ENCODE assay signal across 10 mouse cellular contexts in genomic region chr15:78770234-78770982, GRCm38 (mm10). TPM values are rescaled to one million over a fixed set of nuclear protein-coding genes. Genes with fewer than 3 reads are reported as not detected.
DNase-seq lines count a peak whose midpoint lies in the region; ATAC-seq and TF ChIP-seq lines count a peak whose summit lies in the region.
"Had no signal": no experiment of that assay in that cellular context is flagged by ENCODE, and none has a peak within 500 bp of the region (broad histone marks: within the 10 kb centered on the region; RNA-seq: fewer than 3 reads in every experiment).

No protein-coding gene starts in this region.

- H3K27me3 ChIP-seq in embryonic facial prominence, embryonic 10.5 days (replicated peaks; ENCODE audit: low read depth, poor library complexity, severe bottlenecking): peaks cover 22% of the 10 kb centered on the region
- H3K27me3 ChIP-seq in forebrain, embryonic 11.5 days (ENCODE audit: control insufficient read depth, insufficient read depth, low read length): no peaks in the 10 kb centered on the region
- no peaks in the 10 kb centered on the region for H3K27me3 ChIP-seq in intestine, embryonic 16.5 days (replicated peaks; ENCODE audit: control insufficient read depth, insufficient read depth, low read length)

- no peak overlapping the region for H3K4me3 ChIP-seq in layer of hippocampus, adult 2 months
- peak overlapping the region; percentile 53 for H3K4me3 ChIP-seq in embryonic facial prominence, embryonic 10.5 days
- H3K4me3 ChIP-seq in forebrain, embryonic 11.5 days (ENCODE audit: low read depth, low read length): peak overlapping the region; percentile 36
- no peak overlapping the region for H3K4me3 ChIP-seq in intestine, embryonic 16.5 days (ENCODE audit: low read length)

- H3K27ac ChIP-seq in layer of hippocampus, adult 2 months: peak overlapping the region; percentile 32; the same call in 1 of the 2 replicates
- peak overlapping the region; percentile 89 for H3K27ac ChIP-seq in embryonic facial prominence, embryonic 10.5 days (replicated peaks)
- H3K27ac ChIP-seq in forebrain, embryonic 11.5 days (ENCODE audit: low read depth, low read length): peak overlapping the region; percentile 96
- H3K27ac ChIP-seq in intestine, embryonic 16.5 days (ENCODE audit: low read length): no peak overlapping the region; the same call in 1 of the 2 replicates

- H3K4me2 ChIP-seq in forebrain, embryonic 11.5 days (ENCODE audit: low read depth, low read length, severe bottlenecking): peak overlapping the region; percentile 80
- peak overlapping the region; percentile 17; the same call in 1 of the 2 replicates for H3K4me2 ChIP-seq in intestine, embryonic 16.5 days (ENCODE audit: low read depth, low read length)

- H3K36me3 ChIP-seq in embryonic facial prominence, embryonic 10.5 days (replicated peaks): peaks cover 38% of the 10 kb centered on the region
- peaks cover 10% of the 10 kb centered on the region; the same call in 1 of the 2 replicates for H3K36me3 ChIP-seq in forebrain, embryonic 11.5 days (ENCODE audit: control insufficient read depth, insufficient read depth, low read length)
- no peaks in the 10 kb centered on the region for H3K36me3 ChIP-seq in intestine, embryonic 16.5 days (ENCODE audit: control insufficient read depth, insufficient read depth, low read length)

- H3K4me1 ChIP-seq in embryonic facial prominence, embryonic 10.5 days: peaks cover 62% of the 10 kb centered on the region
- H3K4me1 ChIP-seq in forebrain, embryonic 11.5 days (replicated peaks; ENCODE audit: control insufficient read depth, insufficient read depth, low read length): peaks cover 33% of the 10 kb centered on the region
- 0 out of 2 replicates have a peak, but pooled peaks cover 8% of the 10 kb centered on the region for H3K4me1 ChIP-seq in intestine, embryonic 16.5 days (ENCODE audit: control insufficient read depth, insufficient read depth, low read length)

- peak overlapping the region; percentile 74 for H3K9ac ChIP-seq in forebrain, embryonic 11.5 days (ENCODE audit: low read length)
- H3K9ac ChIP-seq in intestine, embryonic 16.5 days (ENCODE audit: low read depth, low read length): no peak overlapping the region

- no peak for TF ChIP-seq CTCF in layer of hippocampus, adult 2 months (conservative IDR thresholded peaks at IDR 0.05)

- no peak for ATAC-seq in forebrain, embryonic 11.5 days (replicated peaks; ENCODE audit: low FRiP score)
- no peak for ATAC-seq in intestine, embryonic 16.5 days

- WGBS in embryonic facial prominence, embryonic 10.5 days: 50% methylated on average over 9 of the region's 9 CpGs
- WGBS in forebrain, embryonic 11.5 days: 30% methylated on average over 9 of the region's 9 CpGs
- 59% methylated on average over 9 of the region's 9 CpGs for WGBS in intestine, embryonic 16.5 days

- H3K9me3 ChIP-seq in embryonic facial prominence, embryonic 10.5 days: no peaks in the 10 kb centered on the region
- H3K9me3 ChIP-seq in forebrain, embryonic 11.5 days (ENCODE audit: control insufficient read depth, low read length): peaks cover 5% of the 10 kb centered on the region; the same call in 1 of the 2 replicates
- H3K9me3 ChIP-seq in intestine, embryonic 16.5 days (ENCODE audit: control insufficient read depth, low read length): peaks cover 6% of the 10 kb centered on the region; the same call in 1 of the 2 replicates

- DNase-seq in layer of hippocampus, adult 2 months (ENCODE audit: low spot score in 2 of 2): no peak
- no peak for DNase-seq in layer of hippocampus, postnatal 36 days
- no peak for DNase-seq in embryonic facial prominence, embryonic 10.5 days (ENCODE audit: low spot score)
- DNase-seq in forebrain, embryonic 11.5 days (ENCODE audit: low spot score): peak; percentile 63
- DNase-seq in gastrocnemius, postnatal 10 days: no peak
- DNase-seq in layer of hippocampus, postnatal 10 days (ENCODE audit: low spot score in 2 of 2): no peak
- no peak for DNase-seq in ovary, postnatal 36 days (ENCODE audit: low spot score)
- DNase-seq: kidney, postnatal 25 days had no signal

RNA-seq across cellular contexts. Expression of gene Mfng, which starts 2.9 kb away (rescaled TPM):
- total RNA-seq in layer of hippocampus, adult 2 months (2021): 1 to 10 TPM; 4.4 to 4.7 TPM
- 1 to 10 TPM; 5.4 to 6.2 TPM for total RNA-seq in layer of hippocampus, postnatal 36 days (2021)
- polyA plus RNA-seq in embryonic facial prominence, embryonic 10.5 days (2016; fragmentation: Nextera tagmentation; extraction: Ambion mirVana): 36.4 and 39.0 TPM in 2 replicates
- 108 and 113 TPM in 2 replicates for polyA plus RNA-seq in forebrain, embryonic 11.5 days (2014; fragmentation: Nextera tagmentation; extraction: Ambion mirVana)
- 17.2 and 18.2 TPM in 2 replicates for polyA plus RNA-seq in intestine, embryonic 16.5 days (2015; fragmentation: Nextera tagmentation; extraction: Ambion mirVana)
- 1 to 10 TPM; 7.9 to 9.5 TPM for total RNA-seq in gastrocnemius, postnatal 10 days (2021)
- total RNA-seq in layer of hippocampus, postnatal 10 days (2021): 10 to 100 TPM in 1 of 2 experiments, 1 to 10 TPM in 1; 9.2 to 10.4 TPM

RNA-seq across cellular contexts. Expression of gene Card10, which starts 32.4 kb away (rescaled TPM):
- 1 to 10 TPM; 5.4 to 5.5 TPM for total RNA-seq in layer of hippocampus, adult 2 months (2021)
- total RNA-seq in layer of hippocampus, postnatal 36 days (2021): 1 to 10 TPM; 5.1 to 5.8 TPM
- 3.3 and 4.3 TPM in 2 replicates for polyA plus RNA-seq in embryonic facial prominence, embryonic 10.5 days (2016; fragmentation: Nextera tagmentation; extraction: Ambion mirVana)
- polyA plus RNA-seq in forebrain, embryonic 11.5 days (2014; fragmentation: Nextera tagmentation; extraction: Ambion mirVana): 2.3 and 2.7 TPM in 2 replicates
- polyA plus RNA-seq in intestine, embryonic 16.5 days (2015; fragmentation: Nextera tagmentation; extraction: Ambion mirVana): 5.2 and 6.1 TPM in 2 replicates
- total RNA-seq in gastrocnemius, postnatal 10 days (2021): 10 to 100 TPM in 1 of 2 experiments, 1 to 10 TPM in 1; 9.3 to 11.3 TPM
- 1 to 10 TPM; 5.8 to 6.0 TPM for total RNA-seq in layer of hippocampus, postnatal 10 days (2021)
- total RNA-seq: MEL had no signal

RNA-seq across cellular contexts. Expression of gene Elfn2, which starts 51.8 kb away (rescaled TPM):
- total RNA-seq in layer of hippocampus, adult 2 months (2021): 100 to 1,000 TPM; 202 to 204 TPM
- 100 to 1,000 TPM; 181 to 207 TPM for total RNA-seq in layer of hippocampus, postnatal 36 days (2021)
- 0.05 and 0.16 TPM in 2 replicates for polyA plus RNA-seq in embryonic facial prominence, embryonic 10.5 days (2016; fragmentation: Nextera tagmentation; extraction: Ambion mirVana)
- polyA plus RNA-seq in forebrain, embryonic 11.5 days (2014; fragmentation: Nextera tagmentation; extraction: Ambion mirVana): 0.08 and 0.20 TPM in 2 replicates
- polyA plus RNA-seq in intestine, embryonic 16.5 days (2015; fragmentation: Nextera tagmentation; extraction: Ambion mirVana): 0.06 and 0.13 TPM in 2 replicates
- total RNA-seq in gastrocnemius, postnatal 10 days (2021): under 1 TPM; 0.20 to 0.23 TPM
- total RNA-seq in layer of hippocampus, postnatal 10 days (2021): 100 to 1,000 TPM; 127 to 138 TPM

Comparison
In these comparisons a context has a peak if more than half of its experiments do, and no peak if none do; other contexts are left out.
1. H3K4me3 ChIP-seq: peak in embryonic facial prominence, embryonic 10.5 days (single experiment) and forebrain, embryonic 11.5 days (single experiment); none in layer of hippocampus, adult 2 months (single experiment) and intestine, embryonic 16.5 days (single experiment).
2. RNA of gene Elfn2, which starts 51.8 kb away (total RNA-seq): 181 to 207 TPM in layer of hippocampus, postnatal 36 days, 202 to 204 TPM in layer of hippocampus, adult 2 months and 127 to 138 TPM in layer of hippocampus, postnatal 10 days; 0.20 to 0.23 TPM in gastrocnemius, postnatal 10 days; every median in the first group is over 100 times any median in the second.